Mouse (Mus musculus): ENCODE measurements at regions not wholly inside any gene's neighbourhood (a gene's known extent, or its start where the extent isn't known, plus 50 kb on each side); places are given as distances from the start of the nearest gene placed in this dataset.

DNA sequence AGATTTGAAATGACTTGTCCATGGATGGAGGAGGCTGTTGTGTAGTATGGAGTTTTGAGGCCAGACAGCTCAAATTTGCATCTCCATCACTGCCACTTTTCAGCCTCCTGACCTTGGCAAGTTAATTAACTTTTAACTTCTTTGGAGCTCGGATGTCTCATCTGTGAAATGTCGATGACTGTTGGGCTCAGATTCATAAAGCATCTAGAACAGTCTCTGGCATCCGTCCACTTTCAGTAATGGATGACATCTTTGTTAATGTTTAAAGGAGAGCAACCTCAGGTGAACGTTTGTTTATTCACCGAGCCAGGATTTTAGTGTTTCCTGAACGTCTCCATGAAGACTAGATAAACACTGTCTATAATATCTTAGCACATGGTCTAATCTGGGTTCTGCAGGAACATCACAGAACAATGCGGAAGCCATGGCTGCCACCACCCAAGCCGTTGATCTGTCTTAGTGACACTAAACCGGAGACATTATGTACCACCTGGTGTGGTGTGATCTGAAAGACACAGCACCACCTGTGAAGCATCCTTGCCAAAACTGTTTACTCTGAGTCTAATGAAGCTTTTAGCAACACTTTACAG lies 658.4 kb downstream of the Sorcs3 start:
- in situ Hi-C loops (cut with MboI, MseI), result no loop called here

- in situ Hi-C loops (cut with MboI, MseI), result loop anchor here in 1 of 2 experiments (10.0 kb wide), 1 partner anchor 273 kb away; no protein-coding TSS in a partner anchor
These were observed 665.8 kb downstream of the Sorcs3 start for GRCm38 (mm10) chr19:48871601-48872000.

- in situ Hi-C loops (cut with MboI, MseI), result loop anchor here in 1 of 2 experiments (25.0 kb wide), 1 partner anchor 1494 kb away; no protein-coding TSS in a partner anchor
These were observed 675.8 kb downstream of the Sorcs3 start for GRCm38 (mm10) chr19:48881526-48882195.

- in situ Hi-C loops (cut with MboI, MseI), result loop anchor here in 1 of 2 experiments (10.0 kb wide), 1 partner anchor 723 kb away; no protein-coding TSS in a partner anchor
These were observed 702.4 kb downstream of the Sorcs3 start for GRCm38 (mm10) chr19:48908236-48908635.

DNA sequence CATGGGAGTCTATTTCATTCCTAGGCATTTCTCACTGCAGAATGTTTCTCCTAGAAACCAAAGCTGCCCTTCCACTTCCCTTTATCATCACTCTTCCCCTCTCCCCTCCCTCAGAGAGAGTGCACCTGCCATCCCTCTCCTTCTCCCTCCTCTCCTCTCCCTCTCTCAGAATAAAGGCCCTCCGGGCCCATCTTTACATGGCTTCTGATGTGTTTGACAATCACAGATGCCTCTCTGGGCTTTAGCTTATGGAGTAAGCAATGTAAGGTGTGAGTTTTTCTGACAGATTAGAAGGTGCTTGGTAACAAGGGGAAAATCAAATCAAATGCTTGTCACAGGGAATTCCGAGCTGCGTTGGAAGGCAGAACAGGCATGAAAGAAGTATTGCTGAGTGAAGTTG lies 707.2 kb downstream of the Sorcs3 start:
- in situ Hi-C loops (cut with MboI, MseI), result no loop called here

DNA sequence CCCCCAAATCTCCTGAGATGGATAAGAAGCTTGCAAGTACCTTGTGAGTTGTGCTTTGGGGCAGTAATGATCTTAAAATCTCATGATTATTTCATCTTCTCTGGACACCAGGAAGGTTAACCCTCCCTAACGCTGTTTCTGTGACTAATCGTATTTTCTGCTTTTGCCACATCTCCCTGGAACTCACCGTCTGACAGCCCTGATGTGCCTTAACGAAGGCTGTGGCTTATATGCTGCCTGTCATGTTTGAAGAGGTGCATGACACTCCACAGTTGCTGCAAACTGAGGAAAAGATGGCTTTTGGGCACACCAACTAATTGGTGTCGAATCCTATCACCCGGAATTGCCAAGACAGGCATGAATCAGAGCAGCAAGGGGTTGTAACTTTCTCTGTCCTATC lies 713.8 kb downstream of the Sorcs3 start:
- in situ Hi-C loops (cut with MboI, MseI), result no loop called here

- in situ Hi-C loops (cut with MboI, MseI), result no loop called here
These were observed 741.8 kb downstream of the Sorcs3 start for GRCm38 (mm10) chr19:48947646-48948045.
